Mouse (Mus musculus) frontal cortex, postnatal 10 days (tissue): ENCODE results near the gene Lactb.

Experiments used
- DNase-seq, 2 experiments: peaks; one replicate each; pipeline ENCODE4 v3.0.0; 2022; ENCODE audit warnings: low spot score in 2 of 2, mixed read lengths in 1 of 2

Lactb gene

GRCm38 (mm10) chr9:66980458-66980857, 5.2 kb upstream of the Lactb start:
- peak in 1 of 2 experiments; percentile 63 for DNase-seq

GRCm38 (mm10) chr9:66978468-66978867, 3.2 kb upstream of the Lactb start:
- DNase-seq: no peak

- no peak for DNase-seq
Measured at GRCm38 (mm10) chr9:66977982-66978381, 2.7 kb upstream of the Lactb start.

GRCm38 (mm10) chr9:66977121-66977520, 1.8 kb upstream of the Lactb start:
- DNase-seq: no peak

- DNase-seq: peak; percentile 68 to 74
Measured at GRCm38 (mm10) chr9:66974721-66975225, 511 bp downstream of the Lactb start.

GRCm38 (mm10) chr9:66971116-66971515, 4.2 kb downstream of the Lactb start:
- DNase-seq: no peak

GRCm38 (mm10) chr9:66967492-66967891, 7.8 kb downstream of the Lactb start:
- DNase-seq: no peak

GRCm38 (mm10) chr9:66961478-66961877, 13.8 kb downstream of the Lactb start:
- DNase-seq: no peak

GRCm38 (mm10) chr9:66957451-66957850, 17.8 kb downstream of the Lactb start:
- no peak for DNase-seq

- DNase-seq: no peak
Measured at GRCm38 (mm10) chr9:66952886-66953285, 22.4 kb downstream of the Lactb start.

GRCm38 (mm10) chr9:66952321-66952720, 23.0 kb downstream of the Lactb start:
- DNase-seq: no peak

GRCm38 (mm10) chr9:66948536-66948935, 26.7 kb downstream of the Lactb start:
- no peak for DNase-seq

- peak; percentile 82 to 88 for DNase-seq
Measured at GRCm38 (mm10) chr9:66945647-66946641, 29.3 kb downstream of the Lactb start, which contains the start of gene Rps27l. Rps27l (plus strand) TSS chr9:66946086.

- DNase-seq: no peak
Measured at GRCm38 (mm10) chr9:66945161-66945560, 30.1 kb downstream of the Lactb start.

- DNase-seq: no peak
Measured at GRCm38 (mm10) chr9:66938836-66939235, 36.4 kb downstream of the Lactb start.

GRCm38 (mm10) chr9:66937507-66937906, 37.8 kb downstream of the Lactb start:
- no peak for DNase-seq

- no peak for DNase-seq
Measured at GRCm38 (mm10) chr9:66933869-66934808, 41.1 kb downstream of the Lactb start.

- no peak for DNase-seq
Measured at GRCm38 (mm10) chr9:66930351-66930750, 44.9 kb downstream of the Lactb start.

- DNase-seq: no peak
Measured at GRCm38 (mm10) chr9:66927696-66928402, 47.4 kb downstream of the Lactb start.

GRCm38 (mm10) chr9:66925853-66926252, 49.4 kb downstream of the Lactb start:
- no peak for DNase-seq

- no peak for DNase-seq
Measured at GRCm38 (mm10) chr9:66922076-66922475, 53.2 kb downstream of the Lactb start.
